Mouse (Mus musculus) MEL (cell line): ENCODE results near the gene Spint2. TPM values are rescaled to one million over a fixed set of nuclear protein-coding genes. Genes with fewer than 3 reads are reported as not detected.

Source experiments
- DNase-seq: peaks from one replicate; pipeline ENCODE4 v3.0.0; 2011; ENCODE audit warnings: low read depth, low spot score
- H3K27ac ChIP-seq: 2 replicates; pipeline ENCODE4 v1.5.1; 2012; ENCODE audit warnings: low read depth, mild to moderate bottlenecking, control low read depth, low read length, moderate library complexity; ENCODE audit not compliant: control insufficient read depth
- H3K27me3 ChIP-seq, 2 experiments: fragments of 150-350 bp in 1 of 2; sonication (generic) in 1 of 2; 2 replicates each; pipeline ENCODE4 v1.6.1; 2012; ENCODE audit warnings: low read length in 2 of 2, mild to moderate bottlenecking in 2 of 2, improper control_type of control experiment in 1 of 2, moderate library complexity in 1 of 2; ENCODE audit not compliant: insufficient read depth in 2 of 2, control insufficient read depth in 1 of 2
- H3K36me3 ChIP-seq, 2 experiments: 2 replicates each; pipeline ENCODE4 v1.6.1; 2012 to 2014; ENCODE audit warnings: low read length in 2 of 2, improper control_type of control experiment in 1 of 2, inconsistent platforms in 1 of 2, mild to moderate bottlenecking in 1 of 2; ENCODE audit not compliant: insufficient read depth in 2 of 2, control insufficient read depth in 1 of 2
- H3K4me1 ChIP-seq, 2 experiments: fragments of 150-350 bp in 1 of 2; sonication (generic) in 1 of 2; 2 replicates each; pipeline ENCODE4 v1.6.1; 2012; ENCODE audit warnings: low read length in 2 of 2, improper control_type of control experiment in 1 of 2, mild to moderate bottlenecking in 1 of 2; ENCODE audit not compliant: insufficient read depth in 2 of 2, control insufficient read depth in 1 of 2
- H3K4me3 ChIP-seq, 2 experiments: fragments of 150-350 bp in 1 of 2; sonication (generic) in 1 of 2; 2 replicates each; pipeline ENCODE4 v1.5.1; 2012; ENCODE audit warnings: low read depth in 2 of 2, low read length in 2 of 2, mild to moderate bottlenecking in 2 of 2, moderate library complexity in 2 of 2, control low read depth in 1 of 2, improper control_type of control experiment in 1 of 2; ENCODE audit not compliant: control insufficient read depth in 1 of 2, insufficient read depth in 1 of 2
- H3K79me2 ChIP-seq: 2 replicates; pipeline ENCODE4 v1.6.1; 2012; ENCODE audit warnings: mild to moderate bottlenecking, low read length, moderate library complexity; ENCODE audit not compliant: control insufficient read depth, poor library complexity, insufficient read depth
- H3K9ac ChIP-seq: 2 replicates; pipeline ENCODE4 v1.6.1; 2012; ENCODE audit warnings: low read depth, mild to moderate bottlenecking, control low read depth, low read length, moderate library complexity; ENCODE audit not compliant: control insufficient read depth, poor library complexity, severe bottlenecking
- H3K9me3 ChIP-seq: fragments of 150-350 bp; sonication (generic); replicated peaks from 2 replicates; pipeline ENCODE4 v1.6.1; 2012; ENCODE audit warnings: mild to moderate bottlenecking, low read length, improper control_type of control experiment, moderate library complexity; ENCODE audit not compliant: insufficient read depth
- BHLHE40 ChIP-seq: IDR thresholded peaks from 2 replicates; pipeline ENCODE4 v1.6.1; 2012; ENCODE audit warnings: low read depth, mild to moderate bottlenecking, inconsistent platforms, low read length, improper control_type of control experiment, borderline replicate concordance
- CHD1 ChIP-seq: IDR thresholded peaks from 2 replicates; pipeline ENCODE4 v1.6.1; 2012; ENCODE audit warnings: low read depth, mild to moderate bottlenecking, inconsistent platforms, low read length, improper control_type of control experiment
- CTCF ChIP-seq, 3 experiments: IDR thresholded peaks in 2 of 3; conservative IDR thresholded peaks in 1 of 3; 2 replicates each; pipeline ENCODE4 v1.5.1; 2011 to 2012; ENCODE audit warnings: low read length in 3 of 3, low read depth in 2 of 3, mild to moderate bottlenecking in 2 of 3, improper control_type of control experiment in 1 of 3, inconsistent platforms in 1 of 3, mixed read lengths in 1 of 3, moderate library complexity in 1 of 3; ENCODE audit not compliant: control insufficient read depth in 1 of 3, insufficient read depth in 1 of 3, poor library complexity in 1 of 3, severe bottlenecking in 1 of 3
- E2F4 ChIP-seq: IDR thresholded peaks from 2 replicates; pipeline ENCODE4 v1.6.1; 2011; ENCODE audit warnings: low read depth, low read length, improper control_type of control experiment, borderline replicate concordance
- GABPA ChIP-seq: IDR thresholded peaks from 2 replicates; pipeline ENCODE4 v1.6.1; 2012; ENCODE audit warnings: low read depth, mild to moderate bottlenecking, inconsistent platforms, low read length, improper control_type of control experiment, moderate library complexity
- GATA1 ChIP-seq: IDR thresholded peaks from 2 replicates; pipeline ENCODE4 v1.6.1; 2011; ENCODE audit warnings: low read depth, low read length, improper control_type of control experiment
- HCFC1 ChIP-seq: IDR thresholded peaks from 2 replicates; pipeline ENCODE4 v1.6.1; 2012; ENCODE audit warnings: low read depth, mild to moderate bottlenecking, inconsistent platforms, low read length, improper control_type of control experiment, moderate library complexity
- JUND ChIP-seq: IDR thresholded peaks from 2 replicates; pipeline ENCODE4 v1.6.1; 2011; ENCODE audit warnings: low read depth, mild to moderate bottlenecking, improper control_type of control experiment, low read length
- MAFK ChIP-seq: IDR thresholded peaks from 2 replicates; pipeline ENCODE4 v1.6.1; 2011; ENCODE audit warnings: low read depth, mild to moderate bottlenecking, low read length, improper control_type of control experiment, borderline replicate concordance
- MXI1 ChIP-seq: IDR thresholded peaks from 2 replicates; pipeline ENCODE4 v1.6.1; 2011; ENCODE audit warnings: mild to moderate bottlenecking, low read depth, low read length, improper control_type of control experiment
- POLR2AphosphoS5 ChIP-seq: IDR thresholded peaks from 2 replicates; pipeline ENCODE4 v1.6.1; 2012; ENCODE audit warnings: low read depth, borderline replicate concordance, mild to moderate bottlenecking, inconsistent platforms, low read length, moderate library complexity, mixed read lengths
- RAD21 ChIP-seq: IDR thresholded peaks from 2 replicates; pipeline ENCODE4 v1.6.1; 2011; ENCODE audit warnings: mild to moderate bottlenecking, low read depth, low read length, improper control_type of control experiment
- RCOR1 ChIP-seq: IDR thresholded peaks from 2 replicates; pipeline ENCODE4 v1.6.1; 2012; ENCODE audit warnings: low read depth, mild to moderate bottlenecking, inconsistent platforms, low read length, improper control_type of control experiment
- SMC3 ChIP-seq: IDR thresholded peaks from 2 replicates; pipeline ENCODE4 v1.6.1; 2011; ENCODE audit warnings: low read depth, low read length, improper control_type of control experiment
- USF1 ChIP-seq: IDR thresholded peaks from 2 replicates; pipeline ENCODE4 v1.6.1; 2014; ENCODE audit warnings: low read depth, mild to moderate bottlenecking, inconsistent platforms, low read length, improper control_type of control experiment, moderate library complexity
- USF2 ChIP-seq, 2 experiments: IDR thresholded peaks; 2 replicates each; pipeline ENCODE4 v1.6.1; 2011 to 2012; ENCODE audit warnings: improper control_type of control experiment in 2 of 2, low read length in 2 of 2, borderline replicate concordance in 1 of 2, inconsistent platforms in 1 of 2, low read depth in 1 of 2, mild to moderate bottlenecking in 1 of 2; ENCODE audit not compliant: insufficient read depth in 1 of 2
- ZKSCAN1 ChIP-seq: IDR thresholded peaks from 2 replicates; pipeline ENCODE4 v1.6.1; 2012; ENCODE audit warnings: low read depth, mild to moderate bottlenecking, inconsistent platforms, low read length, improper control_type of control experiment, moderate library complexity
- ZMIZ1 ChIP-seq: IDR thresholded peaks from 2 replicates; pipeline ENCODE4 v1.6.1; 2012; ENCODE audit warnings: low read depth, mild to moderate bottlenecking, inconsistent platforms, low read length, improper control_type of control experiment, moderate library complexity
- ZNF384 ChIP-seq: IDR thresholded peaks from 2 replicates; pipeline ENCODE4 v1.6.1; 2012; ENCODE audit warnings: low read depth, mild to moderate bottlenecking, inconsistent platforms, low read length, improper control_type of control experiment
- polyA plus RNA-seq, 2 experiments: library from polyadenylated mRNA; stranded (reverse) in 1 of 2; unstranded in 1 of 2; fragments of >175 nt in 1 of 2; fragments of >200 nt in 1 of 2; gene quantifications; 2 replicates each; pipeline versions ENCODE4 v1.2.1 to v1.2.4; 2012; ENCODE audit warnings: low replicate concordance in 2 of 2, low read depth in 1 of 2; ENCODE audit not compliant: insufficient read length in 2 of 2, insufficient read depth in 1 of 2, missing spikeins in 1 of 2
- total RNA-seq: library from RNA; depleted of rRNA; stranded (reverse); fragments of 300-350 nt; gene quantifications from 2 replicates; pipeline ENCODE4 v1.2.3, GENCODE M21; 2012

Spint2 gene
- total and polyA plus RNA-seq, 3 experiments: 78.1 to 131 TPM; not detected in 1

- TF ChIP-seq RAD21: no peak
These were observed 50.2 kb downstream of the Spint2 start (continued) for GRCm38 (mm10) chr7:29231517-29231916.

- TF ChIP-seq GATA1 (no peak), MAFK (no peak), E2F4 (no peak), USF1 (no peak)
- TF ChIP-seq, all 39 proteins: peak for 0
- Histone ChIP-seq H3K4me1 (peaks cover 7 to 23% of the 10 kb centered on the region in 2 experiments), H3K79me2 (no peaks in the 10 kb centered on the region; the same call in 1 of the 2 replicates), H3K27me3 (no peaks in the 10 kb centered on the region), H3K27ac (no peak overlapping the region), H3K9me3 (no peaks in the 10 kb centered on the region), H3K4me3 (no peak overlapping the region), H3K36me3 (peaks cover 0 to 6% of the 10 kb centered on the region in 2 experiments; a peak in 2 of 4 replicates), H3K9ac (no peak overlapping the region)
- DNase-seq: no peak
These were observed 51.2 kb downstream of the Spint2 start for GRCm38 (mm10) chr7:29230560-29230959.

- TF ChIP-seq BHLHE40: no peak
- TF ChIP-seq USF2 (IDR thresholded peaks at IDR 0.05; ENCODE audit: borderline replicate concordance in 1 of 2, insufficient read depth in 1 of 2, low read depth in 1 of 2, low read length in 2 of 2): no peak
- TF ChIP-seq GATA1: no peak
- no peak for TF ChIP-seq POLR2AphosphoS5
- TF ChIP-seq ZKSCAN1: no peak
- no peak for TF ChIP-seq JUND
- no peak for TF ChIP-seq CHD1
- no peak for TF ChIP-seq SMC3
- TF ChIP-seq RAD21: no peak
- TF ChIP-seq ZNF384: no peak
- TF ChIP-seq CTCF (IDR thresholded peaks at IDR 0.05 in 2 of 3, conservative IDR thresholded peaks at IDR 0.05 in 1 of 3; ENCODE audit: control insufficient read depth in 1 of 3, insufficient read depth in 1 of 3, low read depth in 2 of 3, low read length in 3 of 3, poor library complexity in 1 of 3, severe bottlenecking in 1 of 3): no peak
- no peak for TF ChIP-seq GABPA
- no peak for TF ChIP-seq ZMIZ1
- no peak for TF ChIP-seq RCOR1
- no peak for TF ChIP-seq MXI1
- TF ChIP-seq HCFC1: no peak
- TF ChIP-seq E2F4: no peak
- TF ChIP-seq, all 39 proteins: peak for 0
- Histone ChIP-seq H3K36me3 (peaks cover 0 to 6% of the 10 kb centered on the region in 2 experiments; a peak in 2 of 4 replicates), H3K9me3 (no peaks in the 10 kb centered on the region), H3K9ac (no peak overlapping the region), H3K79me2 (no peaks in the 10 kb centered on the region; the same call in 1 of the 2 replicates), H3K4me3 (no peak overlapping the region), H3K27me3 (no peaks in the 10 kb centered on the region), H3K27ac (no peak overlapping the region), H3K4me1 (peaks cover 5 to 18% of the 10 kb centered on the region in 2 experiments)
- DNase-seq: peak; percentile 46
These were observed 53.5 kb downstream of the Spint2 start for GRCm38 (mm10) chr7:29228202-29228601.
